Mouse (Mus musculus): Measurements from ENCODE around the gene Arhgef15. TPM values are rescaled to one million over a fixed set of nuclear protein-coding genes. Genes with fewer than 3 reads are reported as not detected.
"Not testable (repeated sequence)": the region's sequence is repeated elsewhere in the genome, so short reads cannot be mapped to it uniquely, and the experiment has no call there.

Gene Arhgef15
- polyA plus RNA-seq (2016; fragmentation: Nextera tagmentation; extraction: Ambion mirVana) = 8.9 and 9.2 TPM in 2 replicates

DNA sequence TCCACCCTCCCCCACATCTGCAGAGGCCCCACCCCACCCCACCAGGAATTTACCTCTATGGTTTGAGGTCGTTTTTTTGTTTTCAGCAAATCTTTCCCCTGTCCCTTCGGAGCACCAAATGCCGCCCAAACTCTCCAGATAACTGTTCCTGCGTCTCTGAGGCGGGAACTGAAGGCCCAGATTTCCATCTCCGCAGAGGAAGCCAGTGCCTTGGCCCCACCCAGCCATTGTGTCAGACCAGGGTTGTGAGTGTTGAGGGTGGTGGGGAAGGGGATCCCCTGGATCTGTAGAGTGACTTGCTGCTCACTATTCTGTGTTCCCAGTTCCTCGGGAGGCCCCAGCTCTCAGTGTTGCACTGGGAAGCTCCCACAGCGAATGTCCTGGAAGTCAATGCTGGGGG is at the start of gene Arhgef15:
Gene Arhgef15 (minus strand): TSS at position 173 of the 400 bp plus-strand sequence.
- Histone ChIP-seq H3K4me1 (peaks cover 44% of the 10 kb centered on the region), H3K27me3 (replicated peaks; ENCODE audit: low read depth, poor library complexity, severe bottlenecking) (peaks cover 59% of the 10 kb centered on the region), H3K4me3 (peak within 1 kb of the TSS; percentile 60), H3K9me3 (no peaks in the 10 kb centered on the region), H3K36me3 (replicated peaks) (no peaks in the 10 kb centered on the region), H3K27ac (replicated peaks) (peak within 1 kb of the TSS; percentile 51)
- whole genome bisulfite sequencing = 41% methylated on average over 8 of the region's 8 CpGs
- no peak for DNase-seq (ENCODE audit: low spot score)

DNA sequence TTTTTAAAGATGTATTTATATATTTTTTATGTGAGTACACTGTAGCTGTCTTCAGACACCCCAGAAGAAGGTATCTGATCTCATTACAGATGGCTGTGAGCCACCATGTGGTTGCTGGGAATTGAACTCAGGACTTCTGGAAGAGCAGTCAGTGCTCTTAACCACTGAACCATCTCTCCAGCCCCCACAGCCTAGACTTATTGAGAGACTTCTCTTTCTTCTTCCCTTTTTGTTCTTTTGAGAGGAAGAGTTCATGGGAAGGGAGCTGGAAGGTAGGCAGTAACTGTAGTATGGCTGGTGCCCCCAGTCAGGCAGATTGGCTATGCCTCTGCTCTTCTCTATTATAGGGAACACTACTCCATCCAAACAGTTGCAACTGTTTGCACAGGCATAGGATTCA is 49.3 kb upstream of the Arhgef15 start:
- not testable (repeated sequence) for H3K9me3 ChIP-seq; H3K27ac ChIP-seq (replicated peaks); H3K4me3 ChIP-seq

DNA sequence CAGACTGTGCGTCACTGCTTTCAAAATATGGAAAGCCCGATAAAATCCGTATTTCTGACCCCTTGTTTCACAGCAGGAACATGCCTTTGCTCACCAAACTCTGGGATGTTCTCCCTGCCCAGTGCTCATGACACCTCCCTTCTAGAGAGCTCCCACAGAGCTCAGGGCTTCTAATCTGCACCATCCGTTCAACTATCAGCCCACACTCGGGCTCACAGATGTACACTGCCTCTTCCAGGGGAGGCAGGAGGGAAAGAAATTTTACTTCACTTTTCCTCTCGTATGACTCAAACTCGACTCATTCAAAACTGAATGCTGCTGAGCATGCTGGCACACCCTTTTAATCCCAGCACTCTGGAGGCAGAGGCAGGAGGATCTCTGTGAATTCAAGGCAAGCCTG is 47.9 kb upstream of the Arhgef15 start:
- no peaks in the 10 kb centered on the region for H3K9me3 ChIP-seq
- H3K27ac ChIP-seq (replicated peaks) = no peak overlapping the region
- peaks cover 13% of the 10 kb centered on the region for H3K4me1 ChIP-seq
- no peaks in the 10 kb centered on the region for H3K27me3 ChIP-seq (replicated peaks; ENCODE audit: low read depth, poor library complexity, severe bottlenecking)
- WGBS = 92% methylated on average over 7 of the region's 7 CpGs
- no peak for DNase-seq (ENCODE audit: low spot score)
- peaks cover 60% of the 10 kb centered on the region for H3K36me3 ChIP-seq (replicated peaks)
- H3K4me3 ChIP-seq = no peak overlapping the region

More for the DNA sequence above, 49.3 kb upstream of the Arhgef15 start:
- H3K4me1 ChIP-seq = peaks cover 19% of the 10 kb centered on the region
- DNase-seq (ENCODE audit: low spot score); H3K27me3 ChIP-seq (replicated peaks; ENCODE audit: low read depth, poor library complexity, severe bottlenecking): not testable (repeated sequence)
- H3K36me3 ChIP-seq (replicated peaks) = peaks cover 46% of the 10 kb centered on the region

DNA sequence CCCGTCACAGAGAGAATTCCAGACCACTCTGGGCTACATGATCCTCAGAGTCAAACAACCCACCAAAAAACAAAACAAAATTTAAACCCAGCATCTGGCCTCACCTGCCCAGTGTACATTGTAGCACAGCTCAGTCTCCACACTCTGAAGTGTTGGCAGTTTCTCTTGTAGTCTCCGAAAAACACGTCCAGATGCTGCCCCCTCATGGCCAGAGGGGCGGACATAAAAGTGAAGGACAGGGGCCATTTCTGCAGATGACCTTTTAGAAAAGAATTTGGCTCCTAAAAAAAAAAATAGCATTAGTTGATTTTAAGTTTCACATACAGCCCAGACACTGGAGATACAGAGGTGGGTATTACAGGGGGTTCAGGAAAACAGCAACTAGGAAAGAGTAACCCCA is 46.3 kb upstream of the Arhgef15 start:
- Histone ChIP-seq H3K4me1 (peaks cover 13% of the 10 kb centered on the region), H3K36me3 (replicated peaks) (peaks cover 76% of the 10 kb centered on the region), H3K9me3 (no peaks in the 10 kb centered on the region), H3K27me3 (replicated peaks; ENCODE audit: low read depth, poor library complexity, severe bottlenecking) (no peaks in the 10 kb centered on the region), H3K4me3 (no peak overlapping the region), H3K27ac (replicated peaks) (no peak overlapping the region)
- no peak for DNase-seq (ENCODE audit: low spot score)
- 71% methylated on average over 4 of the region's 4 CpGs for WGBS

DNA sequence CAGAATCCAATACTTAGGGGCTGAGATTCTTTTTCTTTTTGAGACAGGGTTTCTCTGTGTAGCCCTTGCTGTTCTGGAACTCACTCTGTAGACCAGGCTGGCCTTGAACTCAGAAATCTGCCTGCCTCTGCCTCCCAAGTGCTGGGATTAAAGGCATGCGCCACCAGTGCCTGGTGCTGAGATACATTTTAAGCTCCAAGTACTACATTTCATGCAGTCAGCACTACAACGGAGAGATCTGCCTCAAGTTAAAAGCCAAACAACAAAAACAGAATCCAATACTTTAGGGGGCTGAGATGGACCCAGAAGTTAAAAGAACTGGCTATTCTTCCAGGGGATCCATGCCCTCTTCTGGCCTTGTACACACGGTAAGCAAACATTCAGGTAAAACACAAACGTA is 45.5 kb upstream of the Arhgef15 start:
- 92% methylated on average over 4 of the region's 4 CpGs for WGBS

DNA sequence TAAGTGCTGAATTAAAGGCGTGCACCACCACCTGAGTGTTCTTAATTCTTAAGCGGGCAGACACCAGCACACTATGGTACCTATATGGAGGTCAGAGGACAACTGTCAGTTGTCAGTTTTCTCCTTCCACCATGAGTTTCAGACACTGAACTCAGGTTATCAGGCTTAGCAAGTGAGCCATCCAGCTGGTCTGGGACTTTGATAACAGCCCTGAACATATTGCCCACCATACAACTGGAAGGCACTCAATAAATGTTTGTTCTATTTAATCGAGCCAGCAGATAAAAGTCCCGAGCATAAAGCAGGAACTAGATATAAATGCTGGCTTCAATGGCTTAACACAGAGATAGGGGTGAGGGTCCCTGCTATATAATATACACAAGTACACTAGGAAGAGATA is 39.8 kb upstream of the Arhgef15 start:
- WGBS = 92% methylated on average over 4 of the region's 4 CpGs
- no peak for DNase-seq (ENCODE audit: low spot score)
- Histone ChIP-seq H3K27me3 (replicated peaks; ENCODE audit: low read depth, poor library complexity, severe bottlenecking) (no peaks in the 10 kb centered on the region), H3K9me3 (no peaks in the 10 kb centered on the region), H3K4me3 (no peak overlapping the region), H3K4me1 (no peaks in the 10 kb centered on the region), H3K27ac (replicated peaks) (no peak overlapping the region), H3K36me3 (replicated peaks) (peaks cover 100% of the 10 kb centered on the region)

More for the DNA sequence above, 45.5 kb upstream of the Arhgef15 start:
- not testable (repeated sequence) for H3K9me3 ChIP-seq; H3K27ac ChIP-seq (replicated peaks); H3K4me3 ChIP-seq; H3K27me3 ChIP-seq (replicated peaks; ENCODE audit: low read depth, poor library complexity, severe bottlenecking); DNase-seq (ENCODE audit: low spot score)
- H3K36me3 ChIP-seq (replicated peaks) = peaks cover 84% of the 10 kb centered on the region
- peaks cover 12% of the 10 kb centered on the region for H3K4me1 ChIP-seq

DNA sequence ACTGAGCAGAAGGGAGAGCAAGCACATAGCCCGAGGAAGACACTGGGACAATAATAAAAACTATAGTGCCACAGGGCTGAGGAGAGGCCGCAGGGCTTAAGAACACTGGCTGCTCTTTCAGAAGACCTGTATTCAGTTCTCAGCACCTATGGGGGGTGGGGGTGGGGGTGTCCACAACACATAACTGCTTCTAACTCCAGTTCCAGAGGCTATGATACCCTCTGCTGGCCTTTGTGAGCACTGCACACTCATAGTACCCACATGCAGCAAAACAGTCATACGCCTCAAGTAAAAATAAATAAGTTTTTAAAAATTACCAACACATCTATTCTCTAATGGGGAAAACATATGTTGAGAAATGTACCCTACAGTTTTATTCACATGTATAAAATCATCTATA is 37.1 kb upstream of the Arhgef15 start:
- Histone ChIP-seq H3K4me1 (no peaks in the 10 kb centered on the region), H3K27me3 (replicated peaks; ENCODE audit: low read depth, poor library complexity, severe bottlenecking) (no peaks in the 10 kb centered on the region), H3K4me3 (no peak overlapping the region), H3K27ac (replicated peaks) (no peak overlapping the region), H3K9me3 (no peaks in the 10 kb centered on the region), H3K36me3 (replicated peaks) (peaks cover 100% of the 10 kb centered on the region)
- 94% methylated on average over 3 of the region's 3 CpGs for WGBS
- DNase-seq (ENCODE audit: low spot score) = no peak

DNA sequence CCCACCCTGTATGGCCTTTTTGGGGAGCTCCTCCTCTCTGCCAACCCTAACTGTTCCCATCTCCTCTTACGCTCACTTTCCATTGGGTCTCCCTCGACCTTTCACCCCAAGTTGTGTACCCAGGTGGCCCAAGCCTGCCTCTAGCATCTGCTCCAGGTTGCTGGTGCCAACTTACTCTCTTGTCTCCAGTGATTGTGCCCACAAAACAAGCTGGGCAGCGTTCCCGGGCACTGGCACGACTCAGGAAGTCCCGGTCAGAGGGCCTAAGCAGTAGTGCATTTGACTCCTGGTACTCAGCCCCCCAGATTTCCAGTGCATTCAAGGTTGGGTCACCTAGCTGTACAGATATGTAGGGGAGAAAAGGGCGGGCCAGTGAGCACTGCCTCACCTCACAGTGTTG is 35.8 kb upstream of the Arhgef15 start:
- Histone ChIP-seq H3K27me3 (replicated peaks; ENCODE audit: low read depth, poor library complexity, severe bottlenecking) (no peaks in the 10 kb centered on the region), H3K9me3 (no peaks in the 10 kb centered on the region), H3K4me3 (no peak overlapping the region), H3K4me1 (no peaks in the 10 kb centered on the region), H3K27ac (replicated peaks) (no peak overlapping the region), H3K36me3 (replicated peaks) (peaks cover 99% of the 10 kb centered on the region)
- 91% methylated on average over 7 of the region's 7 CpGs for WGBS
- no peak for DNase-seq (ENCODE audit: low spot score)

DNA sequence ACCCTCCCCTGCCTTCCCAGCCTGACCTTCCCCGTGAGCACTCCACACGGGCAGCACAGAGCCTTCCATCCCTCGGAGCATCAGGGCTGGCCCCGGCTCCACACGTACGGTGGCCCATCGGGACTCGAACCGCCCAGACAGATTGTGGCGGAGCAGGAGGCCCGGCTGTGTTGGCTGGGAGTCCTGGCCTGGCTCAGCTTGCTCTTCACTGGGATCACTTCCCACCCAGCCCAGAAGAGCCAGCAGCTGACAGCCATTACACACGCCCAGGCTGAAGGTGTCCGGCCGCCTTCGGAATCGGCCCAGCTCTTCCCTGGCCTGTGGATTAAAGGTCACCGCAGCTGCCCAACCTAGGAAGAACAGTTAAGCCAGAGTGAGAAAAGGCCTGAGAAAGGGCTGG is 31.1 kb upstream of the Arhgef15 start:
- 94% methylated on average over 17 of the region's 17 CpGs for WGBS
- Histone ChIP-seq H3K9me3 (no peaks in the 10 kb centered on the region), H3K36me3 (replicated peaks) (peaks cover 82% of the 10 kb centered on the region)

DNA sequence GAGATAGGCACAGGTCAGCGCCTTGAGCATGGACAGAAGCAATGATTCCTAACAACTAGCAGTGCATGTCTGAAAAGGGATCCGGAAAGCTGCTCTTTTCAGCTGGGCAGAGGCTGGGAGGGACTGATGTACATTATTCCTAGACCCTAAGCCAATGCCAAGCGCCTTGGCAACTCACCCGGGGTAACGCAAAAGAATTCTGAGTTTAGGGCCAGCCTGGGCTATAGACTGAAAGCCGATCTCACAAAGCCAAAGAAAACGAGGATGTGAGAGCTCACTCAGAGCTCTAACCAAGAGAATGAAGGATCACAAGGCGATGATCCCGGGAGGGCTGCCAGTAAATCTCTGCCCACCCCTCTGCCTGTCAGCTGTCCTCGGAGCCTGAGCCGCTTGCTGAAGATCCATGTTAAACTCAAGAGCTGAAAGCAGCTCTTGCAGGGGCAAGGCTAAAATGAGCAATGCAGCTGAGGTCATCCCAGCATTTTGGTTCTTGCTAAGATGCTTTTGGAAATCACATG is 30.1 kb upstream of the Arhgef15 start:
- Histone ChIP-seq H3K4me3 (no peak overlapping the region), H3K27ac (replicated peaks) (no peak overlapping the region), H3K4me1 (no peaks in the 10 kb centered on the region), H3K36me3 (replicated peaks) (peaks cover 73% of the 10 kb centered on the region), H3K9me3 (no peaks in the 10 kb centered on the region), H3K27me3 (replicated peaks; ENCODE audit: low read depth, poor library complexity, severe bottlenecking) (no peaks in the 10 kb centered on the region)
- 91% methylated on average over 11 of the region's 11 CpGs for WGBS
- no peak for DNase-seq (ENCODE audit: low spot score)

More for the DNA sequence above, 31.1 kb upstream of the Arhgef15 start:
- no peak for DNase-seq (ENCODE audit: low spot score)
- Histone ChIP-seq H3K4me1 (no peaks in the 10 kb centered on the region), H3K4me3 (no peak overlapping the region), H3K27me3 (replicated peaks; ENCODE audit: low read depth, poor library complexity, severe bottlenecking) (no peaks in the 10 kb centered on the region), H3K27ac (replicated peaks) (no peak overlapping the region)

DNA sequence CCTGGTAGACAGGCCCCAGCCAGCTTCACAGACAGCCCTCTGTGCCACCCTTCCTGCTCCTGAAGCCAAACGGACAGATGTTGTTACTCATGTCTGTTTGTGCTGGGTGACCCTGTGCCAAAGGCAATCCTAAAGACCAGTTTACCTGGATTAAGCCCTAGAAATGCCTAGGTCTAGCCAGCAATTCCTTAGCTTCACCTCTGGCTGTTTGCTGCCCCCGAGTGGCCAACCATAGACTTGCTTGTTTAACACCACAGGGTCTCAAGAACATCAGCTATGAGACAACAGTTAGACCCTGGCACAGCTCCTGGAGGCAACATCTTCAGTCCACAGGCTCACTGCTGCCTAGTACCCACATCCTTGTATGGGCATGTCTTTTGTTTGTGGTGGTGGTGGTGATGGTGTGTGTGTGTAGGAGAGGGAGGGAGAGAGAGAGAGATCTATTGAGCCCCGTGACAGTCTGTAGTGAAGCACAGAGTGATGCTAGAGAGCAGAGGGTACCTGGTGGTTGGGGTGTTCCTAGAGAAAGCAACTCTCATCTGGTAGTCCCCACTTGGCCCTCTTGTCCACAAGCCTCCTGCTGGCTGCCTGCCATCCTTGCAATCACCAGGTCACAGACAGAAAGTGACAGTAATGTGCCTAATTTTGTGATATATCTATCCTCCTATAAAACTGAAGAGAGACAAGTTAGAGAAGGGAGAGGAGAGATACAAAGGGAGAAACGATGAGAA is 25.5 kb upstream of the Arhgef15 start:
- no peak overlapping the region for H3K4me3 ChIP-seq
- peaks cover 27% of the 10 kb centered on the region for H3K36me3 ChIP-seq (replicated peaks)
- H3K4me1 ChIP-seq = no peaks in the 10 kb centered on the region
- peak; percentile 80 for DNase-seq (ENCODE audit: low spot score)
- 35% methylated on average over 4 of the region's 4 CpGs for WGBS
- no peak overlapping the region for H3K27ac ChIP-seq (replicated peaks)
- H3K9me3 ChIP-seq = no peaks in the 10 kb centered on the region
- H3K27me3 ChIP-seq (replicated peaks; ENCODE audit: low read depth, poor library complexity, severe bottlenecking) = no peaks in the 10 kb centered on the region

DNA sequence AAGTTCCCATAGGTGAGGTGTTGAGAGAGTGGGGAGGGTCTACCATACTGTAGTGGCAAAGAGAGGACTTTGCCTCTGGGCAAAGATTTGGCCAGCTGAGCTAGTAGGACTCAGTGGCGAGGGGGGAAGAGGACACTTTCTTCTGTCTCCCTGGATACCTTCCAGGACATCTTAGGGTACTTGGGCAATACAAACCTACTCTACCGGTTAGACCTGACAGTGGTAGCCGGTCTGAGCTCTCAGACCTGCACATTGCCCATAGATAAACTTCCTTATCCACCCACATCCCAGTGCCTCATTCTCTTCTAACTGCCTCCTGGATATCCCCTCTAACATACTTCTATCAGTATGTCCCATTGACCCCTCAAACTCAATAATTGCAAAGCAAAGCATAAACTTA is 23.6 kb upstream of the Arhgef15 start:
- DNase-seq (ENCODE audit: low spot score) = no peak
- WGBS = 70% methylated on average over 3 of the region's 3 CpGs
- H3K36me3 ChIP-seq (replicated peaks) = peaks cover 9% of the 10 kb centered on the region
- no peak overlapping the region for H3K4me3 ChIP-seq
- no peaks in the 10 kb centered on the region for H3K4me1 ChIP-seq
- no peaks in the 10 kb centered on the region for H3K9me3 ChIP-seq
- H3K27me3 ChIP-seq (replicated peaks; ENCODE audit: low read depth, poor library complexity, severe bottlenecking) = no peaks in the 10 kb centered on the region
- H3K27ac ChIP-seq (replicated peaks) = no peak overlapping the region

DNA sequence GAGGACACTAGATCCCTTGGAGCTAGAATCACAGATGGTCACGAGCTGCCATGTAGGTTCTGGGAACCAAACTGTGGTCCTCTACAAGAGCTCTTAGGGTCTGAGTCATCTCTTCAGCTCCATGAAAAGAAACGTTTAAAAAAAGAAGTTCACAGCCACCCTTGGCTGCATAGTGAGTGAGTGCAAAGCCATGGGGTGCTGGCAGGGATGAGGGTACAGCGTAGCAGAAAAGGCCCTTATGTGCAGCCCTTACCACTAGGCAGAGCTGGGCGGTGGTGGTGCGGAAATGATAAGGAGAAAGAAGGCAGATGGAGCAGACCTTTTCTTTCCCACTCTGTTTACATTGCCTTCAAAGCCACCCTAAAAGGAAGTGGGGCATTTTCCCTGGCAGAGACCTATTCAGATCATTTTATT is 22.0 kb upstream of the Arhgef15 start:
- Histone ChIP-seq H3K4me1 (peaks cover under 1% of the 10 kb centered on the region), H3K9me3 (no peaks in the 10 kb centered on the region)
- WGBS = 62% methylated on average over 5 of the region's 5 CpGs

More for the DNA sequence above, 22.0 kb upstream of the Arhgef15 start:
- no peak overlapping the region for H3K4me3 ChIP-seq
- no peaks in the 10 kb centered on the region for H3K36me3 ChIP-seq (replicated peaks)
- H3K27me3 ChIP-seq (replicated peaks; ENCODE audit: low read depth, poor library complexity, severe bottlenecking) = peaks cover 4% of the 10 kb centered on the region; the same call in 1 of the 2 replicates
- H3K27ac ChIP-seq (replicated peaks) = no peak overlapping the region
- no peak for DNase-seq (ENCODE audit: low spot score)

Measured in embryonic facial prominence, embryonic 10.5 days (tissue).